Mouse (Mus musculus) large intestine, adult 2 months (tissue): ENCODE measurements around the gene Gnb3. TPM values are rescaled to one million over a fixed set of nuclear protein-coding genes. Genes with fewer than 3 reads are reported as not detected.
"Not testable (repeated sequence)": the region's sequence is repeated elsewhere in the genome, so short reads cannot be mapped to it uniquely, and the experiment has no call there.

Source experiments
- DNase-seq: peaks from one replicate; pipeline ENCODE4 v3.0.0-alpha.2; 2012; ENCODE audit warnings: low read depth, low spot score
- WGBS: fragments of 180-500 bp; shearing (Covaris S2); methylation state at CpG from one replicate; pipeline ENCODE4 v1.1.7; 2018; 5-methylcytosine and 5-hydroxymethylcytosine counted together
- polyA plus RNA-seq: library from polyadenylated mRNA; depleted of rRNA; stranded (reverse); fragments of >200 nt; gene quantifications from 2 replicates; pipeline ENCODE4 v1.2.3, GENCODE M21; 2012

The Gnb3 gene
- polyA plus RNA-seq, 1 experiment: 0.12 TPM

DNA sequence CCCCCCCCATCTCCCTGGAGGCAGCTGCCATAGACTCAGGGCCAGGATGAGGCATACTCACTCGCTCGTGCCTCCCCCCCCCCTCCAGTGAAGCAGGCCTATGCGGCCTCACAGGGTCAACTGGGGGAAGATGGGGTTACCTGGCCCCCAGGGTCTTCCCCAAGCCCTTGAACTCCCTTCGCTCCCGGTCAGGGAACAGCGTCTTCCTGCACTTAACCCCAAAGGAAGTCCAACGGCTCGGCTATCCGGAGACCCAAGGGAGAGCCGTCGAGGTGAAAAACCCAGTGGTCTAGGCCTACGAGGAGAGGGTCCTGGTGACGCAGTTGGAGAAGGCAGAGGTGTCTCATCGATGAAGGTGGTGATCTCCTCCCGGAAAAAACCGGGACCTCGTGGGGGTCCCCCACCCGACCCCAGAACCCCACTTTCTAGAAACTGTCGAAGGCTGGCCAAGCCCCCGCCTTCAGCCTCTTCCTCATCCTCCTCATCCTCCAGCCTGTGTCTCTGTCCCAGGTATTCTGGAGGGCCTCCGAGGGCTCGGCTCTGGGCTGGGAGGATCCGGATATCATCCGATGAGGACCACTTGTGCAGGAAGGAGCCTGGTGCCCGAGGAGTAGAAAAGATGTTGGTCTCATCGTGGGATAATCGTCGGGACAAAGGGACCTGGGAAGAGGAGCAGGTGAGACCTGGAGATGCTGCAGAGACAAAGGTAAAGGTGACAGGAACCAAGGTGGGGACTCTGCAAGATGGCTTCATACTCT lies 18.7 kb upstream of the Gnb3 start:
- DNase-seq: no peak
- 75% methylated on average over 28 of the region's 28 CpGs for WGBS

DNA sequence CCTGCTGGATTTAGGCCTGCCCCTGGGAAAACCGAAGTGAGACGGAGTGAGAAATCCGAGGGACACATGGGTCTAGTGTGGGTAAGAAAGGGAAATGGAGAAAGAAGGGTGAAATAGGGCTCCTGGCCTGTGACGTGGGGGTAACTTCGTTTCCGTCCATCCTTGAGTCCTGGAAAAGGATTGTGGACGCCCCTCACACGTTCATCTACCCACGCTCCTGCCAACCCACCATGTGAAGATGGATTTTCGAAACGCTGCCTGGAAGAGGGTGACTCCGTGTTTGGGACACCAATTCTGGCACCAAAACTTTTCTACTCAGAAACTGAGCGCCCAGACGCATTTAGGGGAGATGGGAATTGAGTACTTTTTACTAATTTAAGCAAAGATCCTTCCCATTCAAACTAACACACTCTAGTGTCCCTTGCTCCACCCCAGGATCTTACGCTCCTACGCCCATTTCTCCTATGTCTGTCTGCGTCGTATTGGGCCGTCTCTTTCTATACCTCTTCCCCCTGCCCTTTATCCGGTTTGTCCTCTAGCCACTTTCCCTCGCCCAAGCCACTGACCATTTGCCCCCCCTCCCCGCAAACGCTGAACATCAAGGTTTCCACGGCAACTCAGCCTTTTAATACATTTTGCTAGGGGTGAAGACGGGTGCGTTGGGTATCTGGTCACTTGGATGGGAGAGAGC lies 17.9 kb upstream of the Gnb3 start:
- WGBS: 30% methylated on average over 26 of the region's 26 CpGs

DNA sequence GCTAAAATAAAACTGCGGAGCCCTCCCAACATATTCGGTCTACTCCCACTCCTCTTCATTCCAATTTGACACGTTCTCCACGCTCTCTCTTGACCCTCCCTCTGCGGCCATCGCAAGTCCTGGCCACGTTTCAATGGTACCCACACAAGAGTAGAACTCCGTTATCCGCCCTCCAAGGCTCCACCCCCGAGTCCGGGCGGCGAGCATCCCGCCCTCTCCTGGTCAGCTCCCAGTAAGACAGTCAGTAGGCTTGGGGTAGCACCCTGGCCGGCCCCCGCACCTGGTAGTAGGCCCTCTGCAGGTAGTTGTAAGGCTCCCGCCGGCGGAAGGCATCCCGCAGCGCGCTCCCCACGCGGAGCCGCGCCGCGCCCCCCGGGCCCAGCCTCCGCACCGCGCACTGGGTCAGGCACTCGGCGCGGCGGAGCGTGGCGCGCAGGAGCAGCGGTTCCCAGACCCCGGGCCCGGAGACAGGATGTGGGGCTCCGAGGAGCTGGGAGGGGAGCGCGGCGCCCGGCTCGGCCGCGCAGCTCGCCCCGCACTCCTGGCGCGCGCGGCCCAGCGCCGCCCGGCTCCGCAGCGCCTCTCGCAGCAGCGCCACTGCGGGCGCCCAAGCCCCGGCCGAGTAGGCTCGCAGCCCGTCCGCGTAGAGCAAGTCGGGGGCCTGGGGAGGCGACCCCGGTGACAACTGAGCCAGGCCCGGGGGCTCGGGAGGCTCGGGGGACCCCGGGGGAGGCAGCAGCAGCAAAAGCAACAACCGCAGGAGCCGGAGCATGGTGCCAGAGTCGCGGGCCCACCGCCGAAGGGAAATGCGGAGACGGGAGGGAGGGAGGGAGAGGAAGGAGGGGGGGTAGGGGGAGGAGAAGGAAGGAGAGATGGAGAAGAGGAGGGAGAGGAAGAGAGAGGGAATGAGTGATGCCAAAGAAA lies 17.1 kb upstream of the Gnb3 start, which contains the start of gene P3h3:
TSS of gene P3h3 (minus strand) at position 837 of the 924 bp plus-strand sequence.
- DNase-seq: no peak
- 2% methylated on average over 86 of the region's 86 CpGs for WGBS

More for the DNA sequence above, 17.9 kb upstream of the Gnb3 start:
- no peak for DNase-seq

DNA sequence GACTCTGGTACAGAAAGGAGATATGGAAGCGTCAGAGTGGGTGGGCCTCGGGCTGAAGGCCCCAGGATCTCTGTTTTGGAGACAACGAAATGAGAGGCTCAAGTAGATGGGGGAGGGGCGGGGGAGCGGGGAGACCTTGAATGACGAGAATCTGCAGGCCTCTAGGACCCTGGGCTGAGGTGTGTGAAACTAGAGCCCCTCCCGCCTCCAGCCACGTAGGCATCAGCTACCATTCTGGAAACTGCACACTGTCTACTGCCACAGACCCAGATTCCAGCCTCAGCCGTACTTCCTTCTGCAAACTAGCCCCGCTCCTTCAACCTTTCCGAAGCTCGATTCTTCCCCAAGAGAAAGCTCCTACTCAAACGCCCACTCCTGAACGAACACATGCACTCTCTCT lies 16.2 kb upstream of the Gnb3 start:
- WGBS: 33% methylated on average over 14 of the region's 14 CpGs
- no peak for DNase-seq

DNA sequence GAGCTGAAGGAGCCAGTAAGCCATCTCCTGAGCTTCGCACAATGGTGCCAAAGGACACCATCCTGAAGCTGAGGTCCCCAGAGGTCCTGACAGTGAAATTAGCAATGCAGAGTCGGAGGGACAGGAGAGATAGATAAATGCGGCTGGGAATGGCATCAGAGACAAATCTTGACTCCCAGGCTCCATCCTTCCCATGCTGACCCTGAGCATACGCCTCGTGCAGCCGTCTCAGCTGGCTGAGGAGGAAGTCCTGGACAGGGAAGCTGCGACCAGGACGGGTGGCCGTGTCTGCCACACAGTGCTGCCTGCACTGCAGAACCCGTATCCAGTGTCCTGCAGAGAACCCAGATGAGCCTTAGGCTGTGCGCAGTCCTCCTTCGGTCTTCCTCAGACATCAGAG lies 14.6 kb upstream of the Gnb3 start:
- 66% methylated on average over 12 of the region's 12 CpGs for WGBS
- DNase-seq: no peak

DNA sequence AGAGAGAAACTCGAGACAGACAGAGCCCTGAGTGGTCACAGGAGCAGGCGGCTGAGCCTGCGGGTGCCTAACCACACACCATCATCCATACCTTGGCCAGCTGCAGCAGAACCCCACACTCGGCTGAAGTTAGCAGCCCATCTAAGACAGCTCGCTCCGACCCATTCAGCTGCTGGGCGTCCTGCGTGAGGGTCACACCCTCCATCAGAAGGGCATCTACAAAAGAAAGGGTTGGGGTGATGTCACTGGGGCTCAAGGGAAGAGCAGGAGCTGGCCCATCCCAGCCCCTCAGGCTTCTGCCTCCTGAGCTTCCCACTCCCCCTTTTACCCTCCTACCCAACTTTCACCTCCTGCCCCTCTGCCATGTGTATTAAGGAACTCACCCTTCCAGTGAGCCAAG lies 10.5 kb upstream of the Gnb3 start:
- WGBS: 57% methylated on average over 8 of the region's 8 CpGs
- DNase-seq: no peak

DNA sequence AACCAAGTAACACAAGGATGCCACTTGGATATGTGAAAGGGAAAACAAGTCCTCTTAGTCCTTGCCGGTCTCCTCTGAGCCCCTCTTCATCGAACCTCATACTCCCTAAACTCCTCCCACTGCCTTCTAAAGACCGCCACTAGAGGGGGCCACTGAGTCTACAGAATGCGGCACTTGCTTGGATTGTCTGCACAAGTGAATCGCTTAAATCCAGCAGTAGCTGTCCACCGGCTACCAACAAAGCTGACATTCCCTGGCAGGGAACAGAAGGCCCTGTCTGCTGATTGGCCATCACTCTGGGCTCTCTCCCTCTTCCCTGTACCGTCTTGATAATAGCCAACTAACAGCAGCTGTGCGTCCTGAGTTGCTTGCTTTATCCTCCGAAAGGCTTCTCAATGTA lies 7.2 kb upstream of the Gnb3 start:
- 16% methylated on average over 9 of the region's 9 CpGs for WGBS
- peak; percentile 70 for DNase-seq

DNA sequence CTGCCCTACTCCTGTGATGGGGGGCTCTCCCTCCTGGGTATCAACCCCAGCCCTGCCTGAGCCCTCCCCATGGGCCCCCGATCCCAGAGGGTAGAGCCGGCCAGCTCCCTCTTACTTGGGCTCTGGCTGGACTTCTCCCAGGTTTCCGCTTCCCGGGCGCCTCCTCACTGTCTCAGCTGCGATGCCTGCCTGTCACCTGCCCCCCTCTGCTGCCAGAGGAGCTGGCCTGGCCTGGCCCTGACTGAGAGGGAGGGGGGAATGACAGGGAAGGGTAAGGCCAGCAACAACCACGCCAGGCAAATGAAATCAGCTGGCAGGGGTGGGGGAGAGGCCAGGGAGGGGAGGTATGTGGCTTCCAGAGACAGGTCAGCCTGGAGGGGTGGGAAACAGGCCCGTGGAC lies 270 bp downstream of the Gnb3 start:
- 23% methylated on average over 8 of the region's 8 CpGs for WGBS
- DNase-seq: no peak

DNA sequence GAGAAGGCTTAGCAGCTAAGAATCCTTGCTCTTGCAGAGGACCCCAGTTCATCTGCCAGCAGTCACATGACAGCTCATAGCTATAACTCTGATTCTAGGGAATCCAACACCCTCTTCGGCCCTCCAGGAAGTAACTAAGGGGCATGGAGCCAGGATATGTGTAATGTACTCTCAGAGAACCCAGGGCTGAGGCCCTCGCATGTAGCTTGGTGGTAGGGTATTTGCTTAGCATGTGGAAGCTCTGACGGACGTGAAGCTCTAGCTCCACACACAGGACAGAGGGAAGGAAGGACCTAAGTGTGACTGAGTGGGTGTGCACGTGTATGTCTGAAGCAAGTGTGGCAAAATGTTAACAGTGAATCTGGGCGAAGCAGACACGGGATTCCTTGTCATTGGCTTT lies 3.7 kb downstream of the Gnb3 start:
- WGBS: 57% methylated on average over 7 of the region's 7 CpGs
- DNase-seq: no peak

DNA sequence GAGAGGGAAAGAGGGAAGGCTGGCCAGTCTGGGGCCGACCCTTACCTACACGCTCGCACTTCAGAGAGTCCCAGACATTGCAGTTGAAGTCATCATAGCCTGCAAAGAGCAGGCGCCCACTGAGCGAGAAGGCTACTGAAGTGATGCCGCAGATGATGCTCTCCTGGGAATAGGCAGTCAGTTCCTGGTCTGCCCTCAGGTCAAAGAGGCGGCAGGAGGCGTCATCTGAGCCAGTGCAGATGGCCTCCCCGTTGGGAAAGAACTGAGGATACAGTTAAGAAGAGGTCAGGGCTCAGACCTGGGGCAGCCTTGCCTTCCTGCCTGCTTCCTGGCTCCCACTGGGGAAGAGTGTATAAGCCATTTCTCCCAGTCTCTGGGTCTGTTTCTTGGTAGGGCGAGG lies 4.5 kb downstream of the Gnb3 start:
- no peak for DNase-seq
- WGBS: 81% methylated on average over 10 of the region's 10 CpGs

DNA sequence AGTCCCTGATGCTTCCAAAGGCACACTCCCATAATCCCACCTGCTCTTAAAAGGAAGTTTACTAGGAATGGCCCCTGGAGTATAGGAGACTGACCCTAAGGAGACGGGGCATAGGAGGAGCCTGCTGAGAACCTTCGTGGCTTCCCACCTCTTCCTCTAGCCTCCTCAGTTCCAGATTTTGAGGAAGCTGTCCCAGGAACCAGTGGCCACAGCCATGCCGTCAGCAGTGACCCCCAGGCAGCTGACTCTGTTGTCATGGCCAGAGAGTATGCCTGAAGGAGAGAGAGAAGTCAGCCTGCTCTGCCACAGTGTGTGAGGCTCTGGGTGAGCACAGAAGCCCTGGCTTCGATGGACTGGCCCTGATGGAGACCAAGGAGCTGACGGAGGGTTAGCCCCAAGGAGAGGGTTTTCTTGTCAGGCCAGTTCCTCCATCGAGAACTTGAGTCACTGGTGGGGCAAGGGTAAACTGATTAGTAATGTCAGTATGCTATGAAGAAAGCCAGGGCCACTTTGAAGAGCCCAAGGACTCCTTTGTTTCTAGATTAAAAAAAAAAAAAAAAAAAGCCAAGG lies 5.5 kb downstream of the Gnb3 start:
- 76% methylated on average over 6 of the region's 6 CpGs for WGBS
- no peak for DNase-seq

DNA sequence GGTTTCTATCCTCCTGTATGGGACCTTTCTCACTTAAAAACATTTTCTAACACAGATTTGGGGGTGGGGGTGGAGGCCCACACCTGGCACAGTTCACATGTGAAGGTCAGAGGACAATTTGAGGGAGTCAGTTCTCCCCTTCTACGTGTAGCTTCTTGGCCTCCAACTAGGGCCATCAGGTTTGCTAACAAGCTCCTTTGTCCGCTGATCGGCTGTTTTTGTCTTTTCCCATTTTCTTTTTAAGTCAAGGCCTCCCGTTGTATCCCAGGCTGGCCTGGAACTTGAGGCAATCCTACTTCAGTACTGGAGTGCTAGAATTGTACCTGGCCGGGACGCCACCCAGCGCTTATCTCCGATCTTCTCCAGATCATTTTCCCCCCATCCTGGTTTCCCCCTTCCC lies 8.4 kb downstream of the Gnb3 start:
- 93% methylated on average over 8 of the region's 8 CpGs for WGBS

DNA sequence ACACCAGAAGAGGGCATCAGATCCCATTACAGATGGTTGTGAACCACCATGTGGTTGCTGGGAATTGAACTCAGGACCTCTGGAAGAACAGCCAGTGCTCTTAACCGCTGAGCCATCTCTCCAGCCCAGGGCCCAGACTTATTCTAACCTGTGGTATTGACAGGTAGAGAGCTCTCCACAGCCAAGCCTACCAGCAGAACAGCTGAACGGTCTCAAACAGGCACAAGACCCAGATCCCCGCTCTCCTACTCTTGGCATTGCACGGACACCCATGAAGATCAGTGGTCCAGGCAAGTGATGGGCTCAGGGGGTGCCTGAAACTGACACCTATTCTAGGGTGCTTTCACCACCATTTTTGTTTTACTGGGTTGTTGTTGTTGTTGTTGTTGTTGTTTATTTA lies 8.9 kb downstream of the Gnb3 start:
- not testable (repeated sequence) for DNase-seq
- 95% methylated on average over 4 of the region's 4 CpGs for WGBS

More for the DNA sequence above, 8.4 kb downstream of the Gnb3 start:
- no peak for DNase-seq

DNA sequence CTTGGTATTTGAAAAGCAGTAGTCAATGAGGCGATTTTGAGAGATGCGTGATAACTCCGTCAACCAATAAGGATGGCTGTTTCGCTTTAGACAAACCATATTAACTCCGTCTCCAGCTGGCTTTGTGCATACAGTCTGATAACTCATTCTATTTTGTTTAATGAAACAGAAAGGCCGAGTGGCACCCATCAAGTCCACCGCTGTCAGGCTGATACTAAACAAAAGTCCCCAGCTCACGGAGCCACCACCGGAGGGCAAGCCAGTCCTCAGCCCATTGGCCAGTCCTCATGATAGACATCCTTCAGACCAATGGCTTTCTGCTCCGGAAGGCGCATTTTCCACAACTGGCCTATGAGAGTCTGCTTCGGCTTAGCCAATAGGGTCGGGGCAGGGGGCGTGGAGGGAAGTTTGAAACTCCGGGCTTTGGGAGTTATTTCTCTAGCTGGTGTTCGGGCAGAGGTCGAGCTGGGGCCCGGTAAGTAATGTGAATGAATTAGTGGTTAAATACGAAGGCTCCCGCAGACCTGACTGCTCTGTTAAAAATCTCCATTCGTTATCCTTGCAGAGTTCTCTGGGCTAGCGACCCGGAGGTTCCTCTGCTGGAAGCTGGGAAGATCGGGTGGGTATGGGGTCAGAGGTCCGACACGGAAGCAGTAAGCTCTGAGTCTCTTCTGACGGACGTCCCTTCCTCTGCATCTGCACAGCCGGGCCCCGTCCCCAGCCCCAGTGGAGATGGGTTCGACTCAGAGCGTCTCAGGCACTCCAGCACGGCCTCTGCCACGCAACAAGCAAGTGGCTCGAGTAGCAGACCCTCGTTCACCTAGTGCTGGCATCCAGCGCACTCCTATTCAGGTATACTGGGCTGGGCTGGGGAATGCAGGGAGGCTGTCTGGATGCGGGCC lies 10.0 kb downstream of the Gnb3 start:
- DNase-seq: peak; percentile 87
- WGBS: under 1% methylated on average over 38 of the region's 38 CpGs

DNA sequence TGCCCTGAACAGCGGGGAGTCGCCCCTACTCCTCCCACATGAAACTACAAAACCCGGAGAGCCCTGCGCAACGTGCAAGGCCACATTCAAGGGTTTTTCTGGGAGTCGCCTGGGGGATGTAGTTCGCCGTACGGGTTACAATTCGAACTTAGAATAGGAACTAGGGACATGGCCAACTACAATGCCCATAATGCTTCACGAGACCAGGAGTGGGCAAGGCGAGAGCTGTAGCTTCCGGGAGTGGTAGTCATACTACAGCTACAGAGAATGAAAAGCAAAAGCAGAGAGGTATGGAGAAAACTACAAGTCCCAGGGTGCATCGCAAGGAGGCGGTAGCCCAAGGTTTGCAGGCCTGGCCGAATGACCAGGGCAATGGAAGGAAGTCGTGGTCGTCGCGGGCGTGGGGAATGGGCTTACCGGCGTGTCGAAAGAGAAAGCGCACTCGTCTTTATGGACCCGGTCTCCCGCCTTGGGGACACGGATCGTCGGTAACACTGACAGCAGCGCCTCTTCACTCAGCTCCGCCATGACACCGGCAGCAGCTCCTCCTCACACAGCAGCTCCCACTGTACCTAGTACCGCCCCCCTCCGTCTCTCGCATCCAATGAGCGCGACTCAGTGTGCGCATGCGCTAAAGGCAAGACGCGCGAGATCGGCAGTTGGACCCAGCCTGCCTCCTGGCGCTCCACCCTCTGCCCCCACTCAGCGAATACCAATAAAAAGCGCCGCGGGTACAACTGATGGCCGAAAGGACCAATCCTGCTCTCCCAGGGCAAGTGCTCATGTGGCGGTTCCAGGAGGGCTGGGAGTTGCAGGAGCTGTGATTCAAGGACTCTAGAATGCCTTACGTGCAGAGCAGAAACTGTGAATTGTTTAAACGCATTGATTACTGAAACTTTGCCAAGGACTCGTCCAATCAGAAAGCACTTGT lies 10.9 kb downstream of the Gnb3 start, which contains the start of the genes Usp5 and Cdca3:
TSS of gene Usp5 (minus strand) at position 617 of the 931 bp plus-strand sequence.
TSS of gene Cdca3 (plus strand) at position 680 of the 931 bp plus-strand sequence.
- peak; percentile 100 for DNase-seq
- under 1% methylated on average over 55 of the region's 55 CpGs for WGBS

DNA sequence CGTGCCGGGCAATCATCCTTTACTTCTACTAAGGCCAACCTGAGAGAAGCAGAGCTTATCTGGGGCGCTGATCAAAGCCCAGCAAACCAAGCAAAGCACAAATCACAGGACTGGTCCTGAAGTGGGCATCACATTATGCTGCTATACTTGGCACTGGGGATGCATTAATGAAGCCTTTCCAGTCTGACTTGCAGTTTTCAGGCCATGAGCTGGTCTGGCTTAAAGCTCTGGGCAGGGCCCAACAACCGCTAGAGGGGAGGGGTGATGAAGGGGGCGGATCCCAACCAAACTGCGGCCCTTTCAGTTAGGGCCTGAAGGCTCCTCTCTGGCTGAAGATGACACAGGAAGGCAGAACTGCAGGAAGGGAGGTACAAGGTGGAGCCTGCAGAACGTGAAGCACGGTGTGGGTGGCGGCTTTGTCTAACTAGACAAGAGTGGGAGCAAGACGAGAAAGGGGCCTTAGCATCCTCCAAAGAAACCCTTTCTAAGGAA lies 11.9 kb downstream of the Gnb3 start:
- WGBS: 15% methylated on average over 10 of the region's 10 CpGs
- DNase-seq: no peak

DNA sequence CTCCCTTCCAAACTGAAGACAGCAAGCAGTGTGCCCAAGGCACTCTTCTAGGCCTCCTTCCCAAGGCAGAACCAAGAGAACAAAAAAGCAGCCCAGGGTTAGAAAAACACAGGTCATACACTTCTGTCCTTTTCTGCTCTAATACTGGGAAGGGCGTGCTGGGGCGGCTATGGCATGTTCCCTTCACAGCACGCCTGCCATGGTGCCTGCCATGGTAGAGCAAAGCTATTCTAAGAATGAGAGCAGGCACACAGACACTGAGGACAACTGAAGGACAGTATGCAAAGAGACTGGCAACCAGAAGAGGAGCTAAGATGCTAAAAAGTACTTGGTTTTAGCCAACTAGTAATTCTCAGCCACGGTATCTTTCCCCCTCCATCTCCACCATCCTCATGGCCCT lies 18.0 kb downstream of the Gnb3 start:
- WGBS: 94% methylated on average over 4 of the region's 4 CpGs
- DNase-seq: no peak
